Mouse (Mus musculus) embryo, embryonic 10.5 days (tissue): Measurements from ENCODE around the gene Catsper1.

Experiments
- DNase-seq: peaks from one replicate; pipeline ENCODE4 v3.0.0-alpha.2; 2015; ENCODE audit warnings: low spot score

Catsper1 gene

GRCm38 (mm10) chr19:5353609-5354008 is 18.1 kb downstream of the Catsper1 start:
- no peak for DNase-seq

- peak; percentile 25 for DNase-seq
Measured at GRCm38 (mm10) chr19:5356080-5356479, 20.5 kb downstream of the Catsper1 start.

GRCm38 (mm10) chr19:5362186-5362585 is 26.6 kb downstream of the Catsper1 start:
- DNase-seq: no peak

GRCm38 (mm10) chr19:5364124-5364523 is 28.6 kb downstream of the Catsper1 start:
- no peak for DNase-seq

GRCm38 (mm10) chr19:5365751-5366150 is 30.2 kb downstream of the Catsper1 start:
- DNase-seq: no peak

- DNase-seq: peak; percentile 99
Measured at GRCm38 (mm10) chr19:5366175-5367052, 30.9 kb downstream of the Catsper1 start, which contains the start of gene Eif1ad. Gene Eif1ad, plus strand, starts transcription at chr19:5366741.

- DNase-seq: no peak
Measured at GRCm38 (mm10) chr19:5367053-5367359, 31.5 kb downstream of the Catsper1 start, which contains the start of gene Banf1. Gene Banf1, minus strand, starts transcription at chr19:5367168.

- peak; percentile 36 for DNase-seq
Measured at GRCm38 (mm10) chr19:5367455-5367854, 31.9 kb downstream of the Catsper1 start.

- peak; percentile 33 for DNase-seq
Measured at GRCm38 (mm10) chr19:5370932-5371331, 35.4 kb downstream of the Catsper1 start.

- no peak for DNase-seq
Measured at GRCm38 (mm10) chr19:5372724-5373123, 37.2 kb downstream of the Catsper1 start.

GRCm38 (mm10) chr19:5374177-5374576 is 38.6 kb downstream of the Catsper1 start:
- no peak for DNase-seq

GRCm38 (mm10) chr19:5374748-5375147 is 39.2 kb downstream of the Catsper1 start:
- no peak for DNase-seq

GRCm38 (mm10) chr19:5377446-5377845 is 41.9 kb downstream of the Catsper1 start:
- DNase-seq: no peak

- DNase-seq: no peak
Measured at GRCm38 (mm10) chr19:5383326-5383725, 47.8 kb downstream of the Catsper1 start.

- DNase-seq: no peak
Measured at GRCm38 (mm10) chr19:5384715-5385114, 49.2 kb downstream of the Catsper1 start.

GRCm38 (mm10) chr19:5388011-5388441 is 52.5 kb downstream of the Catsper1 start:
- peak; percentile 36 for DNase-seq

- DNase-seq: peak; percentile 98
Measured at GRCm38 (mm10) chr19:5388588-5389242, 53.2 kb downstream of the Catsper1 start, which contains the start of gene Sart1. Gene Sart1, minus strand, starts transcription at chr19:5388703.

GRCm38 (mm10) chr19:5389647-5390046 is 54.1 kb downstream of the Catsper1 start:
- DNase-seq: peak; percentile 60

GRCm38 (mm10) chr19:5390416-5390815 is 54.9 kb downstream of the Catsper1 start:
- DNase-seq: no peak

GRCm38 (mm10) chr19:5392892-5393291 is 57.4 kb downstream of the Catsper1 start:
- DNase-seq: no peak
